Mouse (Mus musculus) neural tube, embryonic 14.5 days (tissue): ENCODE measurements around the gene Chst12. TPM values are rescaled to one million over a fixed set of nuclear protein-coding genes. Genes with fewer than 3 reads are reported as not detected.
"Not testable (repeated sequence)": the region's sequence is repeated elsewhere in the genome, so short reads cannot be mapped to it uniquely, and the experiment has no call there.

Experiments used
- ATAC-seq: fragments of 200-750 bp; cut with Nextera tagmentation; 2 replicates; pipeline ENCODE4 v1.8.0; 2017; ENCODE audit warnings: low read depth, mild to moderate bottlenecking, moderate TSS enrichment, moderate library complexity
- H3K27ac ChIP-seq: fragments of 300-500 bp; sonication (generic); 2 replicates; pipeline ENCODE4 v1.5.1; 2014; ENCODE audit warnings: low read depth, mild to moderate bottlenecking, control low read depth, low read length, moderate library complexity, mixed read lengths
- H3K27me3 ChIP-seq: fragments of 300-500 bp; sonication (generic); 2 replicates; pipeline ENCODE4 v1.6.1; 2014; ENCODE audit warnings: low read length; ENCODE audit not compliant: control insufficient read depth, insufficient read depth
- H3K36me3 ChIP-seq: fragments of 300-500 bp; sonication (generic); 2 replicates; pipeline ENCODE4 v1.6.1; 2014; ENCODE audit warnings: low read length, mixed read lengths; ENCODE audit not compliant: control insufficient read depth, insufficient read depth
- H3K4me1 ChIP-seq: fragments of 300-500 bp; sonication (generic); 2 replicates; pipeline ENCODE4 v1.6.1; 2014; ENCODE audit warnings: low read length; ENCODE audit not compliant: control insufficient read depth, insufficient read depth
- H3K4me2 ChIP-seq: fragments of 300-500 bp; sonication (generic); 2 replicates; pipeline ENCODE4 v1.6.1; 2014; ENCODE audit warnings: mild to moderate bottlenecking, low read depth, low read length, control low read depth
- H3K4me3 ChIP-seq: fragments of 300-500 bp; sonication (generic); 2 replicates; pipeline ENCODE4 v1.5.1; 2014; ENCODE audit warnings: low read depth, low read length, control low read depth, mixed read lengths
- H3K9ac ChIP-seq: fragments of 300-500 bp; sonication (generic); replicated peaks from 2 replicates; pipeline ENCODE4 v1.6.1; 2014; ENCODE audit warnings: low read depth, mild to moderate bottlenecking, control low read depth, low read length, mixed read lengths
- H3K9me3 ChIP-seq: fragments of 300-500 bp; sonication (generic); 2 replicates; pipeline ENCODE4 v1.6.1; 2016; ENCODE audit warnings: low read length; ENCODE audit not compliant: control insufficient read depth
- WGBS: fragments of 180-500 bp; shearing (Covaris S2); extraction: QIAGEN DNeasy Blood & Tissue Kit; methylation state at CpG from one replicate; pipeline ENCODE4 v1.1.7; 2014; 5-methylcytosine and 5-hydroxymethylcytosine counted together
- polyA plus RNA-seq: library from polyadenylated mRNA; unstranded; fragments of >200 nt; fragmentation: Nextera tagmentation; extraction: Ambion mirVana; gene quantifications from 2 replicates; pipeline ENCODE4 v1.2.1, GENCODE M21; 2014

Gene Chst12
- polyA plus RNA-seq, 1 experiment from 2014 or later: 23.8 TPM

DNA sequence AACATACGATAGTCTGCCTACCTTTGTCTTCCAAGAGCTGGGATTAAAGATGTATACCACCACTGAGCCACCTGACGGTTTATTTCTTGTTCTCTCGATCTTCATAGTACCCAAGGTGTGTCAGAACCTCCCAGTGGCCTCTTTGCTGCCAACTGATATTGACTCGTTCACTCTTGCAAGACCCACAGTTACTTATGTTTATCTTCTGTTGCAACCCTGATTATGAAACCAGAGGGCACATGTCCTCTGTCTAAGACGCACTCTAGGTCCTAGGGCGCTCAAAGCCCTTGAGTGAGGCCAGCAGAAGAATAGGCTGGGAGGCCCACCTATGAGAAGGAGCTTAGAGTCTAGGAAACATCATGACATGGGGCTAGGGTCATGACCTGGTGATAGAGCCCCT, 4.6 kb upstream of the Chst12 start:
- no peaks in the 10 kb centered on the region for H3K27me3 ChIP-seq
- H3K4me2 ChIP-seq: no peak overlapping the region
- H3K4me3 ChIP-seq: no peak overlapping the region
- ATAC-seq: no peak
- no peak overlapping the region for H3K27ac ChIP-seq
- no peaks in the 10 kb centered on the region for H3K36me3 ChIP-seq
- WGBS: 92% methylated on average over 6 of the region's 6 CpGs
- no peaks in the 10 kb centered on the region for H3K9me3 ChIP-seq
- H3K4me1 ChIP-seq: 0 out of 2 replicates have a peak, but pooled peaks cover 3% of the 10 kb centered on the region
- H3K9ac ChIP-seq: no peak overlapping the region

- Histone ChIP-seq H3K4me3 (no peak overlapping the region), H3K4me1 (peaks cover 13% of the 10 kb centered on the region; the same call in 1 of the 2 replicates), H3K27me3 (no peaks in the 10 kb centered on the region), H3K9ac (no peak overlapping the region; the same call in 1 of the 2 replicates), H3K9me3 (no peaks in the 10 kb centered on the region), H3K36me3 (no peaks in the 10 kb centered on the region), H3K4me2 (peak overlapping the region; percentile 19; the same call in 1 of the 2 replicates), H3K27ac (no peak overlapping the region)
- WGBS: 23% methylated on average over 14 of the region's 14 CpGs
- ATAC-seq: no peak
These were observed 3.1 kb upstream of the Chst12 start for GRCm38 (mm10) chr5:140501982-140502836.

- Histone ChIP-seq H3K4me1 (peaks cover 18% of the 10 kb centered on the region), H3K4me2 (peak overlapping the region; percentile 20; the same call in 1 of the 2 replicates)
- not testable (repeated sequence) for H3K4me3 ChIP-seq, H3K9ac ChIP-seq, H3K36me3 ChIP-seq, H3K27me3 ChIP-seq, H3K27ac ChIP-seq, ATAC-seq, H3K9me3 ChIP-seq
- 1% methylated on average over 12 of the region's 12 CpGs for WGBS
These were observed 2.4 kb upstream of the Chst12 start for GRCm38 (mm10) chr5:140502925-140503324.

DNA sequence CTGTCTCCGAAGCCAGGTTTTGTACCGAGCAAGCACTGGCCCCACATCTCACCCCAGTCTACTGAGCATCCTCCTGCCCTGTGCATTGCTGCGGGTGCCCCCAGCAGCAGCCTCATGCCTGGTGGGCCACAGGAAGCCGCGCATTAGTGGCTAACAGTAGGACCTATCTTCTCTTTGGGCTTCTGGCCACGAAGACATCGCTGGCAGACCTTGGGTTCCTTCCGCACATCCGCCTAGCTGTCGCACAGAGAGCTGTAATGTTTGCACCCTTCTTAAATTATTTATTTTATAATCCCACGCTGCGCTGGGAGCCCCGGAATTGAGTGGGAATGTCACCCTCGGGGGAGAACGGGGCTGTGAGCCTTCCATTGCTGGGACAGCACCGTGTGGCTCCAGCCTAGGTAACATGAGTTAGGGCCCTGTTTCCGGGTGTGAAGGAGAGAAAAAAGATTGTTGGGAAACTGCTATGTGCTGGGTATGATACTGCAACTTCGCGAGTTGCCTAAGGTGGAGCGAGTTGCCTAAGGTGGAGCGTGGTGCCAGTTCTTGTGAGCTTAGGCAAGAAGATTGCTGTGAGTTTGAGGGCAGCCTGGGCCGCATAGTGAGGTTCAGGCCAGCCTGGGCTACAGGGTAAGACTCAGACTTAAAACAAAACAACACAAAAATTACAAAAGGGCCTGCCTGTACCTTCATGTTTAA, 895 bp downstream of the Chst12 start:
- Histone ChIP-seq H3K4me2 (peak overlapping the region; percentile 67), H3K9ac (peak overlapping the region; percentile 80), H3K27ac (no peak overlapping the region), H3K27me3 (no peaks in the 10 kb centered on the region), H3K4me3 (peak overlapping the region; percentile 60), H3K9me3 (no peaks in the 10 kb centered on the region), H3K36me3 (no peaks in the 10 kb centered on the region), H3K4me1 (peaks cover 34% of the 10 kb centered on the region)
- WGBS: 36% methylated on average over 22 of the region's 22 CpGs
- ATAC-seq: peak; percentile 35; the same call in 1 of the 2 replicates

DNA sequence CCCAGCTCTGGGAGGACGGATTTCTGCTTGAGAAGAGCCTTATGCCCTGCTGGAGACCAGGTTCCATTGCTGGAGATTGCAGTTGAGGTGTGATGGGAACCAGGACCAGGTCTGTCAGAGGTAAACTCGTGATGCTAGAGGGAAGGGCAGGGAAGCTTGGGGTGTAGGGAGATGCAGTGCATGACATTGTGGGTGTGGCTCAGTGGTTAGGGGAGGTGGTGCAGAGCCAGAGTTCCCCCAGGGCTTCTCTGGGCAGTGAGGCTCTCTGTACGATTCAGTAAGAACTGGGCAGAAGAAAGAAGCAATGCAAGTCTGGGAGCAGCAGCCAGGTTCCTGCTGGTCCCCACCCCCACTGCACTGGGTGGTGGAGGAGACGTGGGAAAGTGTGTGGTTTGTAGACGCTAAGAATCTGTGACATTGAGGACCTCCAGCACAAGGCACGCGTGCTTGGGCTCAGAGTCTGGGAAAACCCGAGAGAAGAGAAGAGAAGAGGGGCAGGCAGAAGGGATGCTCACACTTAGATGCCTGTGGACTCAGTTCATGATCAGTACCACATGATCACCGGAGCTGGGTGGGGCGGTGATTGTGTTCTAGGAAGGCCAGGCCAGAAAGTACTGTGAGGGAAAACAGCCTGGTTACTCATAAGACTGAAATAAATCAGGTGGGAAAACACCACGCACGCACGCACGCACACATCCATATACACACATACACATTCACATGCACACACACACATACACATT, 2.3 kb downstream of the Chst12 start:
- Histone ChIP-seq H3K36me3 (no peaks in the 10 kb centered on the region), H3K9me3 (no peaks in the 10 kb centered on the region), H3K4me3 (no peak overlapping the region), H3K4me1 (peaks cover 34% of the 10 kb centered on the region), H3K27ac (no peak overlapping the region), H3K27me3 (no peaks in the 10 kb centered on the region), H3K9ac (no peak overlapping the region), H3K4me2 (no peak overlapping the region)
- WGBS: 83% methylated on average over 14 of the region's 14 CpGs
- no peak for ATAC-seq

GRCm38 (mm10) chr5:140508686-140509085, 3.3 kb downstream of the Chst12 start:
- WGBS: 37% methylated on average over 8 of the region's 8 CpGs
- Histone ChIP-seq H3K9me3 (no peaks in the 10 kb centered on the region), H3K4me1 (peaks cover 34% of the 10 kb centered on the region), H3K4me3 (no peak overlapping the region), H3K9ac (no peak overlapping the region), H3K27me3 (no peaks in the 10 kb centered on the region), H3K4me2 (0 out of 2 replicates have a peak overlapping the region, but pooled peaks have one; percentile 11), H3K27ac (no peak overlapping the region), H3K36me3 (no peaks in the 10 kb centered on the region)
- ATAC-seq: no peak

- Histone ChIP-seq H3K27me3 (no peaks in the 10 kb centered on the region), H3K4me2 (no peak overlapping the region), H3K9me3 (no peaks in the 10 kb centered on the region), H3K9ac (no peak overlapping the region), H3K36me3 (no peaks in the 10 kb centered on the region), H3K4me3 (no peak overlapping the region), H3K27ac (no peak overlapping the region), H3K4me1 (peaks cover 34% of the 10 kb centered on the region)
- no peak for ATAC-seq
- WGBS: 41% methylated on average over 9 of the region's 9 CpGs
These were observed 3.9 kb downstream of the Chst12 start for GRCm38 (mm10) chr5:140509204-140509603.

DNA sequence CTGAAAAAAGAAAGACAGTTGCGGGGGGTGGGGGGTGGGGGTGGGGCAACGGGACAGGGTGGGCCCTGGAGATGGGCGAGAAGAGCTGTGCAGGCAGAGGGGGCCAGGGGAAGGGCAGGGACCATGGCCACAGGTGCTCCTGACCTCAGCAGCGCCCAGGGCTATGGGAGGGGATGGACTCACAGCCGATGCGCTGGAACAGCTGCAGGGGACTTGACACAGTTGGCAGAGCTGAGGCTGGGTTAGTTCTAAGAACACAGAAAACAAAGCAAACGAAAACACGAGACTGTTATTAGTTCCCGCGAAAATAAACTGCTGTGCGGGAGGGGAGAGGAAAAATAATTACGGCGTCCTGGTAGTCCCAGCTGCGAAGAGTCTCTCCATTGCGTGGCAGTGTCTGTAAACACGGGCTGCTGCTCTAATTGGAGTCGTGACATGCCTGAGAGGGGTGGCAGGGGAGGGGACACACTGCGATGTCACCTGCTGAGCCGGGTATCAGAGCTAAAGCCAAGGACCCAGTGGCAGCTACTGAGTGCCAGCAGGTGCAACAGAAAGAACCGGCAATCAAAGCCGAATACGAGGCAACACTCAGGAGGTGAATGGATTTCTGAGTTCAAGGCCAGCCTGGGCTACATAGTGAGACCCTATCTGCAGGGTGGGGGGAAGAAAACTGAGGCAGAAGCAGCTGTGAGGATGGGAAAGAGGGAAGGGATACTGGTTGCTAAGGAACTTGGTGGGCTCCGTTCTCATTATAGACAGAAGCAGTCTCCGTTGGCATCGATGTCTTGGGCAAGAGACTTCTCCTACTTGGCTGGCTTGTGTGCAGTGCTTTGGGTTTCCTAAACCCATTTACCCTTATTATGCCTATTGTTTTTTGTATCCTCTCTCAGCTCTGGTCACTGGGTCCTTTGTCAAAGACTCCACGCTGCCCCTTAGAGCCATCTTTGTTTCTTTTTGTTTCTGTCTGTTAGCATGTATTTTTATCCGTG, 5.0 kb downstream of the Chst12 start:
- no peak overlapping the region for H3K4me3 ChIP-seq
- H3K9ac ChIP-seq: peak overlapping the region; percentile 25; the same call in 1 of the 2 replicates
- 37% methylated on average over 27 of the region's 27 CpGs for WGBS
- H3K36me3 ChIP-seq: no peaks in the 10 kb centered on the region
- peaks cover 31% of the 10 kb centered on the region for H3K4me1 ChIP-seq
- H3K27ac ChIP-seq: peak overlapping the region; percentile 23; the same call in 1 of the 2 replicates
- peak overlapping the region; percentile 14; the same call in 1 of the 2 replicates for H3K4me2 ChIP-seq
- no peaks in the 10 kb centered on the region for H3K27me3 ChIP-seq
- no peaks in the 10 kb centered on the region for H3K9me3 ChIP-seq
- ATAC-seq: no peak
